Mouse (Mus musculus): Measurements from ENCODE around the gene Gm10322.

GRCm38 (mm10) chr10:59569481-59569869 lies 46.4 kb upstream of the Gm10322 start:
- TF ChIP-seq CTCF (IDR thresholded peaks at IDR 0.05; ENCODE audit: insufficient read depth, low read depth, low read length) (no peak), POLR2A (IDR thresholded peaks at IDR 0.05; ENCODE audit: insufficient read depth, low read depth, low read length) (no peak)

Data from olfactory bulb, adult 2 months (tissue).